Mouse (Mus musculus): ENCODE data around the gene Gm49673. TPM values are rescaled to one million over a fixed set of nuclear protein-coding genes. Genes with fewer than 3 reads are reported as not detected.
"Not testable (repeated sequence)": the region's sequence is repeated elsewhere in the genome, so short reads cannot be mapped to it uniquely, and the experiment has no call there.

Gene Gm49673
- total and polyA plus RNA-seq, 2 experiments from 2014 or later: not detected

DNA sequence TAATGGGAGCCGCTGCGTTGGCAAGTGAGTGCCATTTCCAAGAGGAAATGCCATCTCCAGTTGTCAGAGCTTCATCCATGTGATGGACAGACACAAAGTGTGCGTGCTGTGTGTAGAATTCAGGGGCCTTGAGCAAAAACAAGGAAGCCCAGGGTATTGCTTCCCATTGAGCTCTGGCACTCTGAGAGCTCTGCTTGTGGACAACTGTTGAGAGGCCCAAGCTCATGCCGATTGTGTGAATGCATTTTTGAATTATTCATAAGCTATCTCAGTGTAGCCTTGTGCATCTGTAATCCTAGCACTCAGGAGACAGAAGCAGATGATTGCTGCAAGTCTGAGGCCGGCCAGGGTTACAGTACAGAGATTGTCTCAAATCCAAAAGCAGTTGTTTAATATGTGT lies 29.5 kb upstream of the Gm49673 start:
- peaks cover 77% of the 10 kb centered on the region for H3K36me3 ChIP-seq (replicated peaks; ENCODE audit: control insufficient read depth, insufficient read depth, low read length)
- ATAC-seq (ENCODE audit: insufficient read depth, low read depth): no peak

GRCm38 (mm10) chr17:8171081-8171480 lies 23.5 kb upstream of the Gm49673 start:
- Histone ChIP-seq H3K36me3 (replicated peaks; ENCODE audit: control insufficient read depth, insufficient read depth, low read length) (peaks cover 67% of the 10 kb centered on the region), H3K4me2 (ENCODE audit: low read depth, low read length) (no peak overlapping the region), H3K4me1 (ENCODE audit: control insufficient read depth, insufficient read depth) (no peaks in the 10 kb centered on the region), H3K9me3 (replicated peaks; ENCODE audit: control insufficient read depth, low read length) (no peaks in the 10 kb centered on the region), H3K27me3 (ENCODE audit: control insufficient read depth, insufficient read depth, low read length) (no peaks in the 10 kb centered on the region), H3K9ac (replicated peaks; ENCODE audit: low read depth, low read length) (no peak overlapping the region), H3K4me3 (ENCODE audit: low read depth, low read length) (no peak overlapping the region), H3K27ac (ENCODE audit: low read depth) (no peak overlapping the region)
- WGBS: 67% methylated on average over 4 of the region's 4 CpGs
- TF ChIP-seq CTCF (IDR thresholded peaks at IDR 0.05; ENCODE audit: low read depth): no peak
- no peak for TF ChIP-seq EP300 (IDR thresholded peaks at IDR 0.05; ENCODE audit: low read depth)
- no peak for ATAC-seq (ENCODE audit: insufficient read depth, low read depth)
- DNase-seq (ENCODE audit: low spot score): no peak

More for the DNA sequence above, 29.5 kb upstream of the Gm49673 start:
- H3K4me3 ChIP-seq (ENCODE audit: low read depth, low read length): no peak overlapping the region
- no peaks in the 10 kb centered on the region for H3K27me3 ChIP-seq (ENCODE audit: control insufficient read depth, insufficient read depth, low read length)
- H3K9me3 ChIP-seq (replicated peaks; ENCODE audit: control insufficient read depth, low read length): no peaks in the 10 kb centered on the region
- 93% methylated on average over 5 of the region's 5 CpGs for WGBS
- H3K4me1 ChIP-seq (ENCODE audit: control insufficient read depth, insufficient read depth): no peaks in the 10 kb centered on the region
- H3K4me2 ChIP-seq (ENCODE audit: low read depth, low read length): no peak overlapping the region
- TF ChIP-seq EP300 (IDR thresholded peaks at IDR 0.05; ENCODE audit: low read depth): no peak
- TF ChIP-seq CTCF (IDR thresholded peaks at IDR 0.05; ENCODE audit: low read depth): no peak
- H3K9ac ChIP-seq (replicated peaks; ENCODE audit: low read depth, low read length): no peak overlapping the region
- DNase-seq (ENCODE audit: low spot score): no peak
- H3K27ac ChIP-seq (ENCODE audit: low read depth): no peak overlapping the region

DNA sequence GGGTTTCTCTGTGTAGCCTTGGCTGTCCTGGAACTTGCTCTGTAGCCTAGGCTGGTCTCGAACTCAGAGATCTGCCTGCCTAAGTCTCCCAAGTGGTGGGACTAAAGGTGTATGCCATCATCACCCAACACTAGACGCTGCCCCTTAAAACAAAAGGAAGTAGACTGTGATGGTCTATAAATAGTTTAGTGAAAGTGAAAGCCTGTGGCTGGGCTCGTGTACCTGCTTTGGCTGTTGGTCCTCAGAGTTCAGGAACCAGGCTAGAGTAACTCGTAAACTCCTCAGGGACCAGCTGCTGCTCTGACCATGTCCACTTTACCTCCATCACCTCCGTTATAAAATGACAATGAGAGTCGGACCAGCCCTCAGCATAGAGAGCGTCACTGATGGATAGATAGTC lies 22.7 kb upstream of the Gm49673 start:
- TF ChIP-seq EP300 (IDR thresholded peaks at IDR 0.05; ENCODE audit: low read depth): no peak
- TF ChIP-seq CTCF (IDR thresholded peaks at IDR 0.05; ENCODE audit: low read depth): no peak
- H3K27me3 ChIP-seq (ENCODE audit: control insufficient read depth, insufficient read depth, low read length): no peaks in the 10 kb centered on the region
- H3K36me3 ChIP-seq (replicated peaks; ENCODE audit: control insufficient read depth, insufficient read depth, low read length): peaks cover 61% of the 10 kb centered on the region
- H3K27ac ChIP-seq (ENCODE audit: low read depth): no peak overlapping the region
- WGBS: 69% methylated on average over 7 of the region's 7 CpGs
- no peaks in the 10 kb centered on the region for H3K9me3 ChIP-seq (replicated peaks; ENCODE audit: control insufficient read depth, low read length)
- ATAC-seq (ENCODE audit: insufficient read depth, low read depth) (no peak), DNase-seq (ENCODE audit: low spot score) (no peak)
- H3K9ac ChIP-seq (replicated peaks; ENCODE audit: low read depth, low read length): no peak overlapping the region
- H3K4me3 ChIP-seq (ENCODE audit: low read depth, low read length): no peak overlapping the region
- H3K4me1 ChIP-seq (ENCODE audit: control insufficient read depth, insufficient read depth): no peaks in the 10 kb centered on the region
- no peak overlapping the region for H3K4me2 ChIP-seq (ENCODE audit: low read depth, low read length)

- not testable (repeated sequence) for DNase-seq (ENCODE audit: low spot score)
Observed at GRCm38 (mm10) chr17:8167436-8167835, 19.8 kb upstream of the Gm49673 start.

GRCm38 (mm10) chr17:8166454-8166853 lies 18.9 kb upstream of the Gm49673 start:
- not testable (repeated sequence) for DNase-seq (ENCODE audit: low spot score); H3K9ac ChIP-seq (replicated peaks; ENCODE audit: low read depth, low read length); H3K4me3 ChIP-seq (ENCODE audit: low read depth, low read length)

More at GRCm38 (mm10) chr17:8167436-8167835, 19.8 kb upstream of the Gm49673 start:
- not testable (repeated sequence) for H3K4me1 ChIP-seq (ENCODE audit: control insufficient read depth, insufficient read depth); ATAC-seq (ENCODE audit: insufficient read depth, low read depth); H3K4me3 ChIP-seq (ENCODE audit: low read depth, low read length); H3K27me3 ChIP-seq (ENCODE audit: control insufficient read depth, insufficient read depth, low read length); H3K9ac ChIP-seq (replicated peaks; ENCODE audit: low read depth, low read length); H3K9me3 ChIP-seq (replicated peaks; ENCODE audit: control insufficient read depth, low read length); H3K27ac ChIP-seq (ENCODE audit: low read depth); H3K4me2 ChIP-seq (ENCODE audit: low read depth, low read length)
- peaks cover 36% of the 10 kb centered on the region for H3K36me3 ChIP-seq (replicated peaks; ENCODE audit: control insufficient read depth, insufficient read depth, low read length)
- 76% methylated on average over 6 of the region's 8 CpGs for WGBS

DNA sequence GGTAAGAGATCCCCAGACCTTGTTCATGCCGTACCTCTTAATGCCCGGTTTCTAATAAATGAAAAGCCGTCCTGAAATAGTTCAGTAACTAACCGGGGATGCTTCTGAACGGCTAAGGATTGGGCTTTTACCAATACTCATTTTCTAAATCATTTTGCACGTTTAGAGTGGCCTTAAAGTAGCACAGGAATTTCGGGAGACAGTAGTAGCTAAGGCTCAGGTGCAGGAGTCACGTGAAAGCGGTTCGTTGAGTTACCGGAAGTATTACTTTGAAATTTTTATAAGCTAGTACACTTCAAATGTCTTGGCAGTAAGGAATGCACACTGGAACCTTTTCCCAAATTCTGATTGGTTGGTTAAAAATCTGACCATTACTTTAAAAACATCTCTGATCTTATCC lies 18.4 kb upstream of the Gm49673 start:
- H3K9me3 ChIP-seq (replicated peaks; ENCODE audit: control insufficient read depth, low read length); DNase-seq (ENCODE audit: low spot score); H3K4me1 ChIP-seq (ENCODE audit: control insufficient read depth, insufficient read depth); ATAC-seq (ENCODE audit: insufficient read depth, low read depth); H3K27ac ChIP-seq (ENCODE audit: low read depth); H3K9ac ChIP-seq (replicated peaks; ENCODE audit: low read depth, low read length); H3K27me3 ChIP-seq (ENCODE audit: control insufficient read depth, insufficient read depth, low read length): not testable (repeated sequence)
- H3K4me2 ChIP-seq (ENCODE audit: low read depth, low read length): peak overlapping the region; percentile 49
- WGBS: 0% methylated on average over 9 of the region's 11 CpGs
- H3K4me3 ChIP-seq (ENCODE audit: low read depth, low read length): peak overlapping the region; percentile 58
- peaks cover 22% of the 10 kb centered on the region for H3K36me3 ChIP-seq (replicated peaks; ENCODE audit: control insufficient read depth, insufficient read depth, low read length)

More at GRCm38 (mm10) chr17:8166454-8166853, 18.9 kb upstream of the Gm49673 start:
- not testable (repeated sequence) for ATAC-seq (ENCODE audit: insufficient read depth, low read depth); H3K9me3 ChIP-seq (replicated peaks; ENCODE audit: control insufficient read depth, low read length); H3K4me1 ChIP-seq (ENCODE audit: control insufficient read depth, insufficient read depth); H3K27ac ChIP-seq (ENCODE audit: low read depth); H3K27me3 ChIP-seq (ENCODE audit: control insufficient read depth, insufficient read depth, low read length)
- peaks cover 26% of the 10 kb centered on the region for H3K36me3 ChIP-seq (replicated peaks; ENCODE audit: control insufficient read depth, insufficient read depth, low read length)
- 50% methylated on average over 2 of the region's 3 CpGs for WGBS
- H3K4me2 ChIP-seq (ENCODE audit: low read depth, low read length): peak overlapping the region; percentile 49; the same call in 1 of the 2 replicates

DNA sequence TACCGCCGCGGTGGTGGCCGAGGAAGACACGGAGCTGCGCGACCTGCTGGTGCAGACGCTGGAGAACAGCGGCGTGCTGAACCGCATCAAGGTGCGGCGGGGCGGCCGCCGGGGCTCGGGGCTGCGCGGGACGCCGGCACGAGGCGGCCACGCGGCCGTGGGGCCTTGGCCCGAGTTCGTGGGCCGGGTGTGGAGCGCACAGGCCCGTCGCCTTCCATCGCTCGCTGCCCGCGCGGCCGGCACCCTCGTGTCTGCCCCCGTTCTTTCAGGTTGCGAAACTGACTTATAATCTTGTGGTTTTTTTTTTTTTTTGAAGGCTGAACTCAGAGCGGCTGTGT lies 18.0 kb upstream of the Gm49673 start:
- not testable (repeated sequence) for H3K27me3 ChIP-seq (ENCODE audit: control insufficient read depth, insufficient read depth, low read length); H3K4me1 ChIP-seq (ENCODE audit: control insufficient read depth, insufficient read depth); H3K9ac ChIP-seq (replicated peaks; ENCODE audit: low read depth, low read length); DNase-seq (ENCODE audit: low spot score); H3K9me3 ChIP-seq (replicated peaks; ENCODE audit: control insufficient read depth, low read length)
- Histone ChIP-seq H3K4me2 (ENCODE audit: low read depth, low read length) (peak overlapping the region; percentile 49), H3K36me3 (replicated peaks; ENCODE audit: control insufficient read depth, insufficient read depth, low read length) (peaks cover 18% of the 10 kb centered on the region), H3K27ac (ENCODE audit: low read depth) (peak overlapping the region; percentile 44; the same call in 1 of the 2 replicates), H3K4me3 (ENCODE audit: low read depth, low read length) (peak overlapping the region; percentile 58)
- ATAC-seq (ENCODE audit: insufficient read depth, low read depth): peak; percentile 25
- whole genome bisulfite sequencing: under 1% methylated on average over 33 of the region's 42 CpGs

DNA sequence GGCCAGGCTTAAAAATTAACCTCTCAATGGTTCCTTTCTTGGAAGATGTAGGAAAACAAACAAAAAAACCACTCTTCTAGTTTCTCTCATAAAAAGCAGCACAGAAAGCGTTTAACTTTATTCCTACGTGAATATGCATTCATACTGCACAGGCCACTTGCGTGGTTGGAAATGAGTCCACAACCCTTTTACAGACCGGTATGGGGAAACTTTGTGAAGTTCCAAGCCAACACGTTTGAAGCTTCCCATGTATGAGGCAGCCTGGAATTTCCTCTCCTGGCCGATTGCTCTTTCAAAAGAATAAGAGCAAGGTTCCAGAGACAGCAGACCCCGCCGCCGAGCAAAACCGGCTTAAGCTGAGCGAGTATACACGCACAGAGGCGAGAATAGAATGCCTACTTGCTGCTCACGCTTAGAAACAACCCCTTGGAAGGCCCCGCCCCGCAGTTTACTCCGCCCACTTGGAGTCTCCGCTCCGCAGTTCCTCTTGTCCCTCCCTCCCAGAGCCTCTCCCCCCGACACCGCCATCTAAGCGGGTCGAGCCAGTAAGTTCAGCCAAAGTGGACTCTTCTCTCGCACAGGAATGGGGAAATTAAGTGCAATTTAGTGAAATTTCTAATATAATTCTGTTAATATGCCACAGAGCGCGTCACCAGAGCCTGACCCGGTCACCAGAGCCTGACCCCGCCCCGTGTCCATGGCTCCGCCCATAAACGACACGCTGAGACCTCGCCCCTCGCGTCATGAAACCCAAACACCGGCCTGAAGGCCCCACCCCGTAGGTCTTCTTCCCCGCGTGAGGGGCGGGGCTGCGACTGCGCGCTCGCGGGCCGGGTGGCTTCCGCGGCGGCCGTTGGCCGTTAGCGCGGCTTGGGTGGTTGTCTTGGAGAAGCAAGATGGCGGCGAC lies 17.4 kb upstream of the Gm49673 start, which contains the start of gene Fgfr1op:
Fgfr1op (plus strand) TSS at position 801 of the 907 bp plus-strand sequence.
- H3K4me1 ChIP-seq (ENCODE audit: control insufficient read depth, insufficient read depth); H3K9ac ChIP-seq (replicated peaks; ENCODE audit: low read depth, low read length); DNase-seq (ENCODE audit: low spot score); H3K27me3 ChIP-seq (ENCODE audit: control insufficient read depth, insufficient read depth, low read length); H3K9me3 ChIP-seq (replicated peaks; ENCODE audit: control insufficient read depth, low read length): not testable (repeated sequence)
- H3K27ac ChIP-seq (ENCODE audit: low read depth): peak within 1 kb of the TSS; percentile 53; the same call in 1 of the 2 replicates
- peak within 1 kb of the TSS; percentile 49 for H3K4me2 ChIP-seq (ENCODE audit: low read depth, low read length)
- H3K4me3 ChIP-seq (ENCODE audit: low read depth, low read length): peak within 1 kb of the TSS; percentile 58
- H3K36me3 ChIP-seq (replicated peaks; ENCODE audit: control insufficient read depth, insufficient read depth, low read length): peaks cover 11% of the 10 kb centered on the region
- WGBS: 3% methylated on average over 14 of the region's 55 CpGs
- peak; percentile 98 for ATAC-seq (ENCODE audit: insufficient read depth, low read depth)

Data from heart, postnatal 0 days (tissue).